Mouse (Mus musculus): ENCODE measurements at regions not wholly inside any gene's neighbourhood (a gene's known extent, or its start where the extent isn't known, plus 50 kb on each side); places are given as distances from the start of the nearest gene placed in this dataset.

DNA sequence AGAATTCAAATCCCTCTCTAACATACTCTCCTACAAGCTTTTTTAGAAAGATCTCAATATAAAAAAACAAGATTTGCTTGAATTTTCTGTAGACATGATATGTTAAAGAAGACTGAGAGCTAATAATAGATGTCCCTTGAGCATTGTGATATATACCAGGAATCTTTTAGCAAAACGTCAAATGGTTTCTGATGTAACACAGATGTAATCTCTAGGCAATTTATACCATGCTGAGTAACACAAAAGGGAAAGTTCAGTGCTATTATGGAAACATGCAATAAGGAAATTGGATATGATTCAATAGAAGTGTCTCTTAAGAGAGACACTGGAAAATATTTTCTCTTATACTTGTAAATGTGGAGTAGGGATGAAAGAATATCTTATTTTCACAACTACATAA is 434.8 kb upstream of the Fsip2 start:
- DNase-seq (ENCODE audit: low read depth, low spot score) = no peak

GRCm38 (mm10) chr2:82515165-82515564 is 428.3 kb upstream of the Fsip2 start:
- no peak for DNase-seq (ENCODE audit: low read depth, low spot score)

DNA sequence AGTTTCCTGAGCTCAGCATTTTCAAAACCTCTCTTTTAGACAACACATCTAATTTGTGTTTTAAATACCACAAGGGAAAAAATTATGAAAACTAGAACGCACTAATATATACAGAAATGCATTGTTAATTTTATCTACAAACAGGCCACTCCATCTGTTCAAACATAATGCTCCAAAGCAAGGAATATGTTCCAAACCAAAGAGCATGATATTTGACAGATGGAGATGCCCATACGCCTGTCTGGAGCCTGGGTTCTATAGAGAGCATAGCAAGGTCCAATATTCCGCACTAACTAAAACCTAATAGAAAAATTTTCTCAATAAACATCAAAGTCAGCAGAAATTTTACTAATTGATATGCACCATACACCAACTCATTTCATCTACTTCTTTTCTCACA is 423.5 kb upstream of the Fsip2 start:
- no peak for DNase-seq (ENCODE audit: low read depth, low spot score)

- DNase-seq (ENCODE audit: low read depth, low spot score) = no peak
Observed at GRCm38 (mm10) chr2:82538958-82539357, 404.5 kb upstream of the Fsip2 start.

DNA sequence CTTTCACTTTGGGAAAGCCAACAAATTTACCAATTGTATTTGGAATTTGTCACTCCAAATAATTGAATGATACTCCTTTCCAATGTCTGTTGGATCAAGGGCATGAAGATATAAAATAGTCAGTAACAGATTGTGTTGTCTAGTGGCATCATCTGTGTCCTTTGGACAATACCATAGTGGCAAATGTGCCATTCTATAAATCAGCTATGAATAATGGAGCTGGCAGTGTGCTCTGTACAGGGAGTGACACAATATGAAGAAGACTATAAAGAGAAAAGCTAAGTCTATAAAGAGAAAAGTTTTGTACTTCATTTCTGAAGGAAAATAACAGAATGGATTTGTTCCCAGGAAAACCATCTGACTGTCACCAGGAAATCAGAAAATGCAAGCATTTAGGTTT is 402.8 kb upstream of the Fsip2 start:
- DNase-seq (ENCODE audit: low read depth, low spot score) = no peak

DNA sequence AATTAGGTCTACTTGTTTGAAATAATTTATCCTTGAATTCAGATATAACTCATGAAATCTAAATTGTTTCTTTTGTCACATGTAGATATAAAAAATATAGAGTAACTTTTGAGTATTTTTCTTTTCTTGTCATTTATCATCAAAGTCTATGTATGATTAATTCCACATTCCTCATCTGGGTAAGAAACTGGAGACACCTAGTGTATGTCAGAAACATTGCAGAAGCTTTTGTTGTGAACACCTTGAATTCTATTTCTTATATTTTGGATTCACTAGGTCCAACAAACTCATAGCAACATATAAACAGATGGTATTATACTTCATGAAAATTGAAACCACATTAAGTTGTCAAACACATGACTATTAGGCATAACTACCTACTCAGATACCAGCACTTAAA is 373.1 kb upstream of the Fsip2 start:
- DNase-seq (ENCODE audit: low read depth, low spot score) = no peak

- DNase-seq (ENCODE audit: low read depth, low spot score) = no peak
Observed at GRCm38 (mm10) chr2:82572099-82572498, 371.3 kb upstream of the Fsip2 start.

- DNase-seq (ENCODE audit: low read depth, low spot score) = no peak
Observed at GRCm38 (mm10) chr2:82573841-82574240, 369.6 kb upstream of the Fsip2 start.

DNA sequence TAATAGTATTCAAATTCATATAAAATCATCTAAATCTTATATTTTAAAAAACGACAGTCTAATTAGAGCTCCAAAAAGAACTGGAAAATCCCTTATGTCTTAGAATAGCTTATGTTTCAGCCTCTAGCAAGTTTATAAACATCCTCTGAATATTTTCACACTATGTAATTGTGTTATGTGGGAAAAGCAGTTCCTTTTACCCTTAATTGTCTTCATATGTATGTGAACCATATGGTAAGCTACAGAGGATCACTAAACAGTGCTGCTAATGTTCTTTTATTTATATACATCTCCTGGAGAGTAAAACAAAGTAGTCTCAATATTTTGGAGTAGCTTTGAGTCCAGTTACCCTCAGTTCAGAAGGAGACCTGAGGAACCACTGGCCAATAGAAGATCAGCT is 363.8 kb upstream of the Fsip2 start:
- no peak for DNase-seq (ENCODE audit: low read depth, low spot score)

GRCm38 (mm10) chr2:82616185-82616584 is 327.2 kb upstream of the Fsip2 start:
- no peak for DNase-seq (ENCODE audit: low read depth, low spot score)

- peak; percentile 22 for DNase-seq (ENCODE audit: low read depth, low spot score)
Observed at GRCm38 (mm10) chr2:82620553-82620952, 322.9 kb upstream of the Fsip2 start.

- DNase-seq (ENCODE audit: low read depth, low spot score) = no peak
Observed at GRCm38 (mm10) chr2:82644428-82644827, 299.0 kb upstream of the Fsip2 start.
